Mouse (Mus musculus): ENCODE measurements at regions not wholly inside any gene's neighbourhood (a gene's known extent, or its start where the extent isn't known, plus 50 kb on each side); places are given as distances from the start of the nearest gene placed in this dataset.
A peak's percentile ranks its signal among the peaks of the same experiment; 100 is the strongest.
"Not testable (repeated sequence)": the region's sequence is repeated elsewhere in the genome, so short reads cannot be mapped to it uniquely, and the experiment has no call there.

DNA sequence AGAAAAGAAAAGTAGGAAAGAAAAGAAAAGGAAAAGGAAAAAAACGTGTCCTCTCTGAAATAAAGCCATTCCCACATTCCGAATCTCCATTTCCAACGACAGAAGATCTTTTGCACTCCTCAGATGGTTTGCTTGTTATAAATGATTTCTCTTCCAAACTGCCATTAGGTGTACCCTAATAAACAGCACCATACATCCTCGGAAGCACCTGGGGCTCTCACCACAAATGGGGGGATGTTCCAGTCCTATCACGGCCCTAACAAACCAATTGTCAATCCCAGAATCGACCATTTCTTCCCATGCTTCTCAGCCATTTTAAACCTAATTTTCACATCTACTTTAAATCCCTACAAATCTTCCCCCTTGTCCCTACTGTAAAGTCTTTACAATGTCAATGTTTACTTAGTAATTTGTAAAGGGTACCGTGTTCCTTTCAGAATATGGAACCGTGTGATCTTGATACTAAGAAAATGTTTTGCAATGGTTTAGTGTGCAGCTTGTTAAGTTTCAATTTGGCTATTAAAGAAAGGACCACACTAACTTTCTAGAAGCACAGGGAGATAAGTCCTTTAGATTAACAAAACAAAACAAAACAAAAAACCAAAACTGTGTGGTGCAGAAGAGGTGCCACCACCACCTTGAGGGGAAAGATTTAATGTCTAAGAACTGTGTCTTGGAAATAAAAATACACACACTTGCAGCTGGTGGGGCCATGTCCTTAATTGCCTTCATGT lies 66.6 kb upstream of the Chd2 start:
- no peak for DNase-seq

DNA sequence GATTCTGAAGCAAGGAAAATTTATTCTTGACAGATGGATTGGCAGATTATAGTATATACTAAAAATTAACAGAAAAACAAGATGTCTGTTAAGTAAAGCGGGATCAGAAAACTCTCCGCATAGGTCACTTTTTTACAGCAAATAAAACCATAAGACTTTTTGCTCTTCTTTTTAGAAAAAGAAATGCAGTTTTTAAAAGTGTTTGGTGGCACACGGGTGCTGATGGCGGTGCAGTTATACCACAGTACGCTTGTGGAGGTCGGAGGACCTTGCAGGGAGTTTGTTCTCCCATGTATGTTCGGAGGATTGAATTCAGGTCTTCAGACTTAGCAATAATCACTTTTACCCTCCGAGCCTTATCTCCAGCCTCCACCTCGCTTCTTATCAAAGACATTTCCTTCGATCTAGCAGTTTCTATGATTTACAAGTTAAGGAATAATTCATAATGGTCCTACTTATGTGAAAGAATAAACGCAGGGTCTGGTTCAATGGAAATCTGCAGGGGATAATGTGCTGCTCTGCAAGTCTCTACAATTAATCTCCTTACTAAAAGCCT lies 65.9 kb upstream of the Chd2 start:
- no peak for DNase-seq

DNA sequence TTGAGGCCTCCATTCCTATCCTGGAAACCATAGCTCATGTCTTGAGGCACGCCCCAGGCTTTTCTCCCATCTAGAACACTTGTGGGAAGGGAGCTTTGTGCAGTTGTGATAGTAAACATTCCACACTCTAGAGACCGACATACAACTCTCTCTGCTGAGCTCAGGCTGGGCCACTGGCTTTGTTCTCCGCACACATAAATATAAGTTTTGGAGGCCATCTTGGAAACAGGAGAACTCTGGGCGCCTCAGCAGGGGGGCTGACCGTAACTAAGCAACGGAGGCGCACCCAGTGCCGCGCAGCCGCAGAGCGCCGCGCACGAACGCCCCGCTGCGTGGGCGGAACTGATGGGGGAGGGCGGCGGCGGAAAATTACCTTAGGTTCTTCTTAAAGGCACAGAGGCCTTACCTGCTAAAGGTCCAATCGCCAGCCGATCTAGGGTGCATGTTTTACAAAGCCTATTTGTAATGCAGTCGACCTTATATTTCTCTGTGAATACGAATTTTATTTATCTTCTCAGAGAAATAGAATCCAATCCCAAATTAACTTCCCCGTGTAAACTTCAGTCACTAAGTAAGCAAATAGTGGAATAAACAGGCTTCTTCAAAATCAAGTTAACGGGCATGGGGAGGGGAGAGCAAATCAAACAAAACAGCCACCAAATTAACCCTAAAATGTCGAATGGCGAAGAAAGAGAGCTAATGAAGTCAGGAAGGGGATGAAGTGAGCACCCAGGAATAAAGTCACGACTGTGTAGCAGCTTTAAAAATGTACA lies 65.2 kb upstream of the Chd2 start:
- peak; percentile 94 for DNase-seq

DNA sequence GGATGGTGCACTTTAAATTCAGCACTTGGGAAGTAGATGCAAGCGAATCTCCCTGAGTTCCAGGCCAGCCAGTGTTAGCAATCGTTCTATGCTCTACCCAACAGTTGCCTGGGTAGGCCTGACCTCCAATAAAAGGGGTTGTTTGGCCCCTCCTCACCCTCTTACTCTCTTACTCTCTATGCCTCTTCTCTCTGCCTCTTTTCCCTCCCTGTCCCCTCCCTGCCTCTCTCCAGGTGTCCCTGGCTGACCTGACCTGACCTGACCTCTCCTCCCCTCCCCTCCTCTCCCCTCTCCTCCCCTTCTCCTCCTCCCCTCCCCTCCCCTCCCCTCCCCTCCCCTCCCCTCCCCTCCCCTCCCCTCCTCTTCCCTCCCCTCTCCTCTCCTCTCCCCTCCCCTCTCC lies 63.0 kb upstream of the Chd2 start:
- DNase-seq: no peak

DNA sequence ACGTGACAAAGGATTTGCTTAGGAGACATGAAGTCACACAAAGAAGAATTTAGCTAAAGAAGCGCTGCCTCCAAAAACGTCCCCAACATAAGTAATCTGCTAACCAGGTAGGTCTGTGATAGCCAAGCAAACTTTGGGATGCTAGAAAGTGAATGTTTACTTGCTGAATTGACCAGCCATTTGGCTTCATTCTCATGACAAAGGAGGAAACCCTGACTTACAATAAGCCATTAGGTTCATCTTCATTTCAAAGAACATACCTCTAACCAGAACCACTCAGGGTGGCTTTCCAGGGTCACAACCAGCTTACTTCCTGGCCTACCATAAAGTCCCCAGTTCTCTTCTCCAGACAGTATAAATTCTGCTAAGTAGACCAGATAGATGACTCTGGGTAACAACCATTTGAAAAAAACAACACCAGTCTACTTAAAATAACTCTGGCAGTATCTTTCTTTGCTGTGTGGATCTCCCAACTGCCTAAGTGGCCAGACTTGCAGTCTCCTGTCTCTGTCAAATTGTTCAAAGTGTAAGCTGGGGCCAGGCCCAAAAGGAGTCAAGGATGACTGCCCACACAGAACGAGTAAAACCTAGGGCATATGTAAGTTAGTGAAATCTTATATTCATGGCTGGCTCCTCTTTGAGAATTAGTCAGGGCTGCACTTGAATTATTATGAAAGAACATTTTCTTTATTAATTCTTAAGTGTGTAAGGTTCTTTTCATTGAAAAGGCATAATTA lies 61.4 kb upstream of the Chd2 start:
- no peak for DNase-seq

DNA sequence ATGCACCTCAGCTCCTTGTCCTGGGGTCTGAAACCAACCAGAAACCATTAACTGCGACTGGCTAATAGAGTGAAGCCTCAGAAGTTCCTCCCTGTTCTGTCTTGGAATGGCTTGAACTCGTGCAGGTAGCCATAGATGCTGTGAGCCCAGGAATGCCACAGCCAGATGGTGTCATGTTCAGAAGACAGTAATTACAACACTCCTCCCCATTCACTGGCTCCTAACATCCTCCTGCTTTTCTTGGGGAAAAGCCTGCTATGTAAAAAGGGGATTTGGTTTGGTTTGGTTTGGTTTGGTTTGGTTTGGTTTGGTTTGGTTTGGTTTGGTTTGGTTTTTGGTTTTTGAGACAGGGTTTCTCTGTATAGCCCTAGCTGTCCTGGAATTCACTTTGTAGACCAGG lies 59.7 kb upstream of the Chd2 start:
- DNase-seq: no peak

DNA sequence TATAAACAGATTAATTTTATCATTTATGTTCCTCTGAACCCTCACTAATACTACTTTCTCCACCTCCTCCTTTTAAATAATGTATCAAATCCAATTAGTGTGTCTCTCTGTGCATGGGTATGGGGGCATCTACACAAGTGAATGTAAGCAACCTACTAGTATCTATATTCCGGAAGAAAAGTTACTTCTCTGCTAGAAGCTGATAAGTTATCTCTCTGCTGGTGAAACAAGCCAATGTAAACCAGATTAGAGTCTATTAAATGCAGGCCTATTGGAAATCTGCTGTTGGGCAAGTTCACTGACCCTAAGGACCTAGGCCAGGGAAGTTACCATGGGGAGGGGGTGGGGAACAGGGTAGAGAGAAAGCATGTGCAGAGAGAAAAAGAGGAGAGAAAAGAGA lies 59.1 kb upstream of the Chd2 start:
- no peak for DNase-seq

DNA sequence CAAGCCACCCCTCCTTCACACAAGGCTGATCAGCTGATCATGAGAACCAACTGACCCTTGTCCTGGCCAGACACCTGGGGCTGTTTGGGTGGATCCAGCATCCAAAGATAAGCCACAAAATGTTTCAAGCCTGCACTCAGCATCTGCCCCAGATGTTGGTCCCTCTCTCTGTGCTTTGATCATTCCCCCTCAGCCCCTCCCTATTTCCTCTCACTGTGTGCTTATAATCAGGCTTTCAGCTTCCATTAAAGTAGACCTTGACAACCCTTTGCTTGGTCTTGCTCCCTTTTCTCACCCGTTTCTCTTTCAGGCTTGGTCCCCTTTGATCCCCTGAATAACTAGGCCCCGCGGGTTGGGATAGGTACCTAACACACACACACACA lies 58.4 kb upstream of the Chd2 start:
- DNase-seq: not testable (repeated sequence)

DNA sequence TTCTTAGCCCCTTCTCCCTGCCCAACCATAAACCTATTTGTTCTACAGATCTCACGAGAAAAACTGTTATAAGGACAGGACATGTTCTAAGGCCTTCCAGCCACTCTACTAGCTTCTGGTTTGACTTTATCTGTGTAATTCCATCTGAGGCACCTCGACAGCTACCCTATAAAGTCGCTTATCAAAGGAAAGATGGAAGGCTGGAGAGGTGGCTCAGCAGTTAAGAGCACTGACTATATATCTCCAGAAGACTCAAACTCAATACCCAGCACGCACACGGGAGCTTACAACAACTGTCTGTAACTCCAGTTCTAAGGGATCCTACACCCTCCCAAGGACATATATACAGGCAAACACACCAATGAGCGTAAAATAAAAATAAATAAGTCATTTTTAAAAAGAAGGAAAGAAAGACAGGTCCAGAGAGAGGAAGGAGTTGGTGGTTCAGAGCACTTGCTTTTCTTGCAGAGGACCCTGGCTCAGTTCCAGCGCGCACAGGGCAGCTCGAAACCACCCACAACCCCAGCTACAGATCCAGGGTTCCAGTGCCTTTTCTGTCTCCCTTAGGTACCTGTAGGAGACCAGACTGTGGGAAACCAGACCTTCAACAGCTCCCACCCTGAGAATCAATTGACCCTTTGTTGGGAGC lies 57.8 kb upstream of the Chd2 start:
- DNase-seq: no peak

DNA sequence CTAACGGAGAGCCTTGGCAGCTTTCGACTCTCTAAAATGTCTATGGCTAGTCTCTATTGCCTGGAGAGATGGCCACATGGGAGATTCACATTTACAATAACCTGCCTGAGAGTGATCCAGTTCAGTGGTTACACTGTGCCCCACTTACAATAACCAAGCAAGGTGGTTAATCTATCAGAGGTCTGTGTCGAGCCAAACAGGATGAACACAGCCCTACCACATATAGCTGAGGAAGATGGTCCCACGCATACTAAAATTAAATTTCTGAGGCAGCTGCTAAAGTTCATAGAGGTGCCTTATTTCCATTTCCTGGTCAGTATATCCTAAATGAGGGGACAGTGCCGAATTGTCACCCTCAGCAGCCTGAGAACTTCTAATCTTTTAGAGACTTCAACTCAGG lies 56.3 kb upstream of the Chd2 start:
- DNase-seq: no peak

DNA sequence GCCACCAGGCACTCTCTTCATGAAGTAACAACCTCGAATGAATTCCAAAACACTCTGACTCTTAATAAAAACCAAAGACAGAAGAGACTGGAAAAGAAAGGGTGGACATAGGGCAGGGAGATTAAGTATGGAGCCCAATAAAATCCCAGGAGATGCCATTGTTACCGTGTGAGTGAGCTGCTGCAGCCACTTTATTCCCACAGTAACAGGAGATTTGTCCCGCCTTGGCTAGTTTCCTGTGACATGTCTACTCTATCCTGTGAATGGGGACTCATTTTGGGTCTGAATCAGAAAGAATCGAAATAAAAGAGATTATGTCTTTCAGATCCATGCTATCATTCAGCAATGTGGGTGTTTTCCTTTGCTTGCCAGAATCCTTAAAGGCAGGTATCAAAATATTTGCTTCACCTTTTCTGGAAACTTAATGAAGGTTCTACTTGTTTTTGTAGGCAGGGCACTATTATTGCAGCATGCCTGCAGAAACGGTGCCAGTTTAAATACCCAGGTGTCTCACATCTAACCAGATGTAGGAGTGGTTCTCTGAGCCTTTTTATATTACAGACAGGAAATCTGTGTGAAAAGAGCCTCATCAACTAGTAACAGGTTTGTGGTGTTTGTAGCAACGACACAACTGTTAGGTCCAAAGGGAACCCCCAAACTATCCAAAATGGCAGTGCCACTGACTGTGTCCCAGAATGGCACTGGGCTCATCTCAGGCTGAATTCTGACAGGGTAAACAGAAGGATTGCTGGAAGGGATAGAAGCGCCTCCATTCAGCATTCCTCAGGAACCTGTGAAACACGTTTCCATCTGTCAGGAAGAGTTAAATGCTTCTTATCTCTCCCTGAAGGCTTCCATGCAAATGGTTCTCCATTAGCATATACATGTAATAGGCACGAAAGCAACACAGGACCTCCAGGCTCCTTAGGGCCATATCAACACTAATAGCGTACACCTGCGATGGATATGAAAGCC lies 55.5 kb upstream of the Chd2 start:
- DNase-seq: no peak

DNA sequence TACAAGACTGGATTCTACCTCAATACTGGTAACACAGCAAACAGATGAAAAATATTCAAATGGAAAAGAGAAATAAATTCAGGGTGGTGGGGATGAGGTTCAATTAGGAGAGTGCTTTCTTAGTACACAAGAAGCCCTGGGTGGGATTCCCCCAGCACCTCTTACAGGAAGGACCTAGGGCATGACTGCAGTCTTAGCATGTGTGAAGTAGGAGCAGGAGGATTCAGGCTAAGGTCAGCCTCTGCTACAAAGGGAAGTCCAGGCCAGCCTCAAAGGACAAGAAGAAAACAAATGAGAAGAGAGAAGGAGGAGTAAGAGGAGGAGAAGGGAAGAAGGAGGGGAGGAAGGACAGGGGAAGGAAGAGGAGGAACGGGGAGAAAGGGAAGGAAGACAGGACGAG lies 54.8 kb upstream of the Chd2 start:
- no peak for DNase-seq

DNA sequence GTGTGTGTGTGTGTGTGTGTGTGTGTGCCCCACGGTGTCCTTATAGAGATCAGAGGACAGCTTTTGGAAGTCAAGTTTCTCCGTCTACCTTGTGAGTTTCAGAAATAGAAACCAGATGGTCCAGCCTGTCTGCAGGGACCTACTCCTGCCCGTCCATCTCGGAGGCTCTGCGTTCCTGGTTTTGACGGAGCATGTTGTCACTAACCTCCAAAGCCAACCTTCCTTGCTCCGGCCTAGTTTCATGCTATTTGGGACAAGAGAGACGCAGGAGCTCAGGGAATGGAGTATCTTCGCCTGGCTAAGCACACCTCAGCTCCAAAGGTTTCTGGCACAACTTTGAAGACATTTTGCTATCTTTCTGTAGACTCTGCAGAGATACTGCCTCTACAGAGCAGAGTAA lies 54.2 kb upstream of the Chd2 start:
- no peak for DNase-seq

DNA sequence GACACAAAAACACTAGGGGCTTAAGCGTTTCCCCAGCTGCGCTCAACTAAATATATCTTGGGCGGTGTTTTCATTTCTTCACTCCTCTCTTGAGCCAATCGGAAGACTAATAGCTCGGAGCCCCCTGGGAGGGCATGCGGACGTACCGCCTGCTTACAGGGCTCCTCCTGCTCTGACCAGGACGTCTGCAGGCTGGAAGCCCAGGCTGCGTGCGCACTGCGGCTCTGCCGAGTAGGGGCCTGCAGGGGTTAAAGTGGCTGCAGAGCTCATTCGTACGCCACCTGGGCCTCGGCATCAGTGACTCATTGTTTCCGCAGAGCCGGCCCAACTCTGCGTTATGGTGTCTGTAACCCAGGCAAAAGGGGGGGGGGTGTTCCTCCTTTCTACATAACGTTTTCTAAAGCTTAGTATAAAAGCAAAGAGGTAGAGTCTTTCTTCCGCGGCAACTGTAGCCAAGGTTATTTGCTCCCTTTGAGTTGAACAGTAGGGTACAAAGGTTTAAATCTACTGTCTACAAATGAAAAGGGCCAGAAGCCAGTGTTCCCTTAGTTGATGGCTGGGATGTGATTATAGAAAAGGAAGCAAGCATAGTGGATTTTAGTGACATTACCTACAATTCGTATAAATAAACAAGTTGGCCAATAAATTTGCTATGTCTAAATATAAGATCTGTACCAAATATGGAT lies 53.7 kb upstream of the Chd2 start:
- DNase-seq: peak; percentile 85

DNA sequence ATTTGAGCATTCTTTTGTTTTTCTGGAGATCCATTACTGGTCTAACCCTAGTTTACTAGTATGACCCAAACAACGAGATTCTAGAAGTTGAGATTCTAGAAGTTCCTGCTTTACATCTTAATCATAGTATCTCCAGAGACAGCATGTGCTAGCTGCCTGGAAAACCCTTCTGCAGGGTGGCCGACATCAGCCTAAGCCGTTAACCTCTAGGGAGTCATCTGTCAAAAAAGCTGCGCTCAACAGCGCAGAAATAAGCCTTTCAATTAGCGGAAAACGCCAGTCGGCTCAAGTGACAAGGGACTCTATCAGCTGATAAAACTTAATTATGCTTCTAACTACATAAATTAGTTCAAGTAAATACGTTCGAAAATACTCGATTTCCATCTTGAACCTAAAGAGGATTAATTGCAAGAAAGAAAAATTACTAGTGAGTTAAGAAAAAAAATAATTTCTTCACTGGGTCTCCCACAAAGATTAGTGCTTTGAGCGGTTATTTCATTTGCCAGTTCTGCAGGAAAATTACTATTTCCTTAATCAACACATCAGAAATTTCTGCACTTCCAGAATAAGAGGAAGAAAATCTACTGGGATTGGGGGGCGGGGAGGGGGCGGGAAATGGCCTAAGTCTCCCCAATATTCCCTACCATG lies 53.0 kb upstream of the Chd2 start:
- DNase-seq: no peak

DNA sequence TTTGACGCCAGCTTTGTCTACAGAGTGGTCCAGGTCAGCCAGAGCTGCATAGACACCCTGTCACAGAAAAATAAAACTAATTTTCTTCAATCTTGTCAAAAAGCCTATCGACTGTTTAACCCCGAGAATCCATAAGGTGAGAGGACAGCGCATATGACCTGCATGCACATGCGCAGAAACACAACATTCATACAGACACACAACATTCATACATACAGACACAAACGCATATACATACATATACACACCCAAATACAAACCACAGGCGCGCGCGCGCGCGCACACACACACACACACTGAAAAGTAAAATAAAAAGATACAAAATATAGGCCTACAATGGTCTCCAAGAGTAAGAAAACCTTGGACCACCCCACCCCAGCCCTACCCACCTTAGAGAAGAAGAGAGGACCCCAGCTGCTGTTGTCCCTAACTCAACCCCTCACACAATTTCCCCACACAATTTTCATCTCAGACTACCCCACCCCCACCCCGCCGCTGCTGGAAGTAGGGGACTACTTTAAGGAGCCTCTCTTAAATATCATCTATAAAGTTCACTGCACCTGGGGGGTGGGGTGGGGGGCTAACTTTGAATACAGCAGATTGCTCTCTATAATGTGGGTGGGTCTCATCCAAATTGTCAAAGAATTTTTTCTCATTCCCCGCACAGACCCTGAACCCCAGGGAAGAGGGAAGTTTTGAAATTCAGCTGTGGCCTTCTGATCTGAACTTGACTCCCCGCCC lies 52.2 kb upstream of the Chd2 start:
- DNase-seq: no peak

DNA sequence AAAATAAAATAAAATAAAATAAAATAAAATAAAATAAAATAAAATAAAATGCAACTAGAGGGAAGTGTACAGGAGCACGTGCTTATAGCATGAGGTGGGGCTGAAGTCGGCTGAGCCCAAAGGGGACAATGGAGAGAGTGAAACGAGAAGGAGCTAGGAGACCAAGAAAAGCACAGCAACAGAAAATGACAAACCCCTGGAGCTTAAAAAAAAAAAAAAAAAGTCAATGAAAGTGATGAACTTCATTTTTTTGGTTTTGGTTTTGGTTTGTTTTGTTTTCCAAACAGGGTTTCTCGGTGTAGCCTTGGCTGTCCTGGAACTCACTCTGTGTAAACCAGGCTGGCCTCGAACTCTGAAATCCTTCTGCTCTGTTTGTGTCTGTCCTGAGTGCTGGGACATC lies 51.2 kb upstream of the Chd2 start:
- DNase-seq: no peak

All from kidney, adult 18-20 months (tissue).